Mouse (Mus musculus): ENCODE measurements around the gene Lrrk2. TPM values are rescaled to one million over a fixed set of nuclear protein-coding genes. Genes with fewer than 3 reads are reported as not detected.

The Lrrk2 gene
- polyA plus RNA-seq, 1 experiment from 2014 or later: 2.0 TPM

- Histone ChIP-seq H3K27ac (no peak overlapping the region), H3K4me1 (peaks cover 5% of the 10 kb centered on the region), H3K36me3 (no peaks in the 10 kb centered on the region), H3K9me3 (replicated peaks) (no peaks in the 10 kb centered on the region), H3K27me3 (ENCODE audit: low read depth, poor library complexity, severe bottlenecking) (no peaks in the 10 kb centered on the region), H3K4me3 (no peak overlapping the region)
- DNase-seq (ENCODE audit: low spot score): no peak
- WGBS: 56% methylated on average over 1 of the region's 1 CpGs
These were observed 27.9 kb downstream of the Lrrk2 start for GRCm38 (mm10) chr15:91700841-91701240.

- 63% methylated on average over 8 of the region's 8 CpGs for WGBS
- DNase-seq (ENCODE audit: low spot score): no peak
- H3K4me3 ChIP-seq: no peak overlapping the region
- peak overlapping the region; percentile 30; the same call in 1 of the 2 replicates for H3K27ac ChIP-seq
- no peaks in the 10 kb centered on the region for H3K9me3 ChIP-seq (replicated peaks)
- no peaks in the 10 kb centered on the region for H3K36me3 ChIP-seq
- H3K27me3 ChIP-seq (ENCODE audit: low read depth, poor library complexity, severe bottlenecking): no peaks in the 10 kb centered on the region
- peaks cover 5% of the 10 kb centered on the region for H3K4me1 ChIP-seq
These were observed 30.2 kb downstream of the Lrrk2 start for GRCm38 (mm10) chr15:91702991-91703715.

- Histone ChIP-seq H3K36me3 (no peaks in the 10 kb centered on the region), H3K9me3 (replicated peaks) (no peaks in the 10 kb centered on the region), H3K4me1 (peaks cover 5% of the 10 kb centered on the region), H3K27ac (no peak overlapping the region), H3K4me3 (no peak overlapping the region), H3K27me3 (ENCODE audit: low read depth, poor library complexity, severe bottlenecking) (peaks cover under 1% of the 10 kb centered on the region; the same call in 1 of the 2 replicates)
- DNase-seq (ENCODE audit: low spot score): no peak
- WGBS: 94% methylated on average over 7 of the region's 7 CpGs
These were observed 31.1 kb downstream of the Lrrk2 start for GRCm38 (mm10) chr15:91704091-91704490.

- peaks cover 10% of the 10 kb centered on the region; the same call in 1 of the 2 replicates for H3K27me3 ChIP-seq (ENCODE audit: low read depth, poor library complexity, severe bottlenecking)
- no peaks in the 10 kb centered on the region for H3K9me3 ChIP-seq (replicated peaks)
- no peaks in the 10 kb centered on the region for H3K4me1 ChIP-seq
- 30% methylated on average over 29 of the region's 29 CpGs for WGBS
- DNase-seq (ENCODE audit: low spot score): no peak
- H3K27ac ChIP-seq: no peak overlapping the region
- H3K36me3 ChIP-seq: no peaks in the 10 kb centered on the region
- H3K4me3 ChIP-seq: peak overlapping the region; percentile 35
These were observed 36.5 kb downstream of the Lrrk2 start for GRCm38 (mm10) chr15:91709207-91710130.

DNA sequence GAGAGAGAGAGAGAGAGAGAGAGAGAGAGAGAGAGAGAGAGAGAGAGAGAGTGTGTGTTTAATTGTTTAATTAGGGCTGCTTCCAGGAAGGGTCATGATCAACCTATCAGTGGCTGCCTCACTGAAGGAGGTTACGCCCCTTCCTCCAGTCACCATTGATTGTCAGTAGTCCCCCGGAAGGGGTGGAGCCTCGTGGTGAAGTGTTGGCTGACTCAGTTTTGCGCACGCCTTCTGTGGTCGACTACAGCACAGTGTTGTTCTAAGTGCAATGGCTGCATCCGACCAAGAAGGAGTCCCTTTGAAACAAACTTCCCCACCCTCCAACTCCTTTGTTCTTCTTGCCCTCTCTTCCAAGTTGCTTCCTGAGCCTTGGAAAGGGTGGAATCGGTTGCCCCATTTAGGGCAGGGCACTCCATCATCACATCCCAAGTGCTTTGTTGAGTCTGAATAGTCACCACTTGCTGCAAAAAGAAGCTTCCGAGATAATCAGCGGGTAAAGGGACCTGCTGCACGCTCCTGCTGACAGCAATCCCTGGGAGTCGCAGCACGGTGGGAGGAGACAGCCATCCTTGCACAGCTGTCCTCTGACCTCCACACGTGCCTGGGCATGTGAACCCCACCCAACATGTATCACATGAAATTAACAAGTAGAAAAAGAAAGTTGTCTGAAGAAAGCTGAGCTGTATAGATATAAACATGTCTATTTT is 62.4 kb downstream of the Lrrk2 start:
- no peak for DNase-seq (ENCODE audit: low spot score)
- no peaks in the 10 kb centered on the region for H3K9me3 ChIP-seq (replicated peaks)
- H3K36me3 ChIP-seq: no peaks in the 10 kb centered on the region
- H3K27ac ChIP-seq: no peak overlapping the region
- no peaks in the 10 kb centered on the region for H3K27me3 ChIP-seq (ENCODE audit: low read depth, poor library complexity, severe bottlenecking)
- H3K4me3 ChIP-seq: no peak overlapping the region
- 87% methylated on average over 14 of the region's 14 CpGs for WGBS
- H3K4me1 ChIP-seq: no peaks in the 10 kb centered on the region

GRCm38 (mm10) chr15:91736791-91737533 is 64.0 kb downstream of the Lrrk2 start:
- no peak overlapping the region for H3K4me3 ChIP-seq
- 46% methylated on average over 15 of the region's 15 CpGs for WGBS
- H3K36me3 ChIP-seq: no peaks in the 10 kb centered on the region
- DNase-seq (ENCODE audit: low spot score): peak; percentile 71
- no peaks in the 10 kb centered on the region for H3K27me3 ChIP-seq (ENCODE audit: low read depth, poor library complexity, severe bottlenecking)
- no peaks in the 10 kb centered on the region for H3K4me1 ChIP-seq
- no peaks in the 10 kb centered on the region for H3K9me3 ChIP-seq (replicated peaks)
- H3K27ac ChIP-seq: no peak overlapping the region

DNA sequence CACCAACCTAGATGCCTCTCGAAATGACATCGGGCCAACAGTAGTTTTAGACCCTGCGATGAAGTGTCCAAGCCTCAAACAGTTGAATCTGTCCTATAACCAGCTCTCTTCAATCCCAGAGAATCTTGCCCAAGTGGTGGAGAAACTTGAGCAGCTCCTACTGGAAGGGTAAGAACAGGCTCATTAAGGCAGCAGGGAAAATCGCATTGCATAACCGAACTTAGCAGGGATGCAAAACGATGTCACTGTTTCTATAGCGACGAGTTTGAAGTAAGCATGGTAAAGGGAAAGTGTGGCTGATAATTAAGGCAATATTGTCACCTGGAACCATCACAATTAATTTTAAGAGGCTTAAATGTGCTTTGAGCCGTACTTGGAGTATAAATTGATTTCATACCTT is 65.8 kb downstream of the Lrrk2 start:
- Histone ChIP-seq H3K4me1 (no peaks in the 10 kb centered on the region), H3K9me3 (replicated peaks) (no peaks in the 10 kb centered on the region), H3K27me3 (ENCODE audit: low read depth, poor library complexity, severe bottlenecking) (no peaks in the 10 kb centered on the region), H3K36me3 (no peaks in the 10 kb centered on the region), H3K4me3 (no peak overlapping the region), H3K27ac (no peak overlapping the region)
- 86% methylated on average over 9 of the region's 9 CpGs for WGBS
- no peak for DNase-seq (ENCODE audit: low spot score)

- no peaks in the 10 kb centered on the region for H3K4me1 ChIP-seq
- H3K9me3 ChIP-seq (replicated peaks): no peaks in the 10 kb centered on the region
- H3K27me3 ChIP-seq (ENCODE audit: low read depth, poor library complexity, severe bottlenecking): no peaks in the 10 kb centered on the region
- H3K36me3 ChIP-seq: no peaks in the 10 kb centered on the region
- WGBS: 96% methylated on average over 4 of the region's 4 CpGs
- H3K4me3 ChIP-seq: no peak overlapping the region
- H3K27ac ChIP-seq: no peak overlapping the region
- DNase-seq (ENCODE audit: low spot score): no peak
These were observed 72.5 kb downstream of the Lrrk2 start for GRCm38 (mm10) chr15:91745501-91745900.

DNA sequence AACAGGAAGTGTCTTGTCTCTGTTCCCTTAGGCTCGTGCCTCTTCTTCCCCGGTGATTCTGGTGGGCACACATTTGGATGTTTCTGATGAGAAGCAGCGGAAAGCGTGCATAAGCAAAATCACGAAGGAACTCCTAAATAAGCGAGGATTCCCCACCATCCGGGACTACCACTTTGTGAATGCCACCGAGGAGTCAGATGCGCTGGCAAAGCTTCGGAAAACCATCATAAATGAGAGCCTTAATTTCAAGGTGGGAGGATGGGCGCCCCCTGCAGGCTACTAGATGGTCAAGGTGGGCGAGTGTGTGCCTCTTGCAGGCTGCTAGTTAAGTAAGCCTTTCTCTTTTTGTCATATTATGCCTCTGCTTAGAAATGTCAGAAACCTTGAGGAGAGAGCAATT is 79.1 kb downstream of the Lrrk2 start:
- peak; percentile 51 for DNase-seq (ENCODE audit: low spot score)
- Histone ChIP-seq H3K9me3 (replicated peaks) (no peaks in the 10 kb centered on the region), H3K4me1 (peaks cover 14% of the 10 kb centered on the region), H3K27ac (no peak overlapping the region), H3K27me3 (ENCODE audit: low read depth, poor library complexity, severe bottlenecking) (no peaks in the 10 kb centered on the region), H3K4me3 (no peak overlapping the region), H3K36me3 (no peaks in the 10 kb centered on the region)
- 62% methylated on average over 12 of the region's 12 CpGs for WGBS

GRCm38 (mm10) chr15:91753378-91754080 is 80.6 kb downstream of the Lrrk2 start:
- Histone ChIP-seq H3K4me3 (no peak overlapping the region), H3K4me1 (peaks cover 14% of the 10 kb centered on the region), H3K27me3 (ENCODE audit: low read depth, poor library complexity, severe bottlenecking) (no peaks in the 10 kb centered on the region), H3K27ac (no peak overlapping the region), H3K9me3 (replicated peaks) (no peaks in the 10 kb centered on the region), H3K36me3 (no peaks in the 10 kb centered on the region)
- WGBS: 84% methylated on average over 14 of the region's 14 CpGs
- no peak for DNase-seq (ENCODE audit: low spot score)

- Histone ChIP-seq H3K36me3 (no peaks in the 10 kb centered on the region), H3K4me3 (no peak overlapping the region), H3K4me1 (peaks cover 14% of the 10 kb centered on the region), H3K9me3 (replicated peaks) (no peaks in the 10 kb centered on the region), H3K27me3 (ENCODE audit: low read depth, poor library complexity, severe bottlenecking) (no peaks in the 10 kb centered on the region), H3K27ac (no peak overlapping the region)
- peak; percentile 70 for DNase-seq (ENCODE audit: low spot score)
- 23% methylated on average over 3 of the region's 3 CpGs for WGBS
These were observed 81.6 kb downstream of the Lrrk2 start for GRCm38 (mm10) chr15:91754546-91754945.

- Histone ChIP-seq H3K36me3 (no peaks in the 10 kb centered on the region), H3K27ac (no peak overlapping the region), H3K9me3 (replicated peaks) (no peaks in the 10 kb centered on the region), H3K4me3 (no peak overlapping the region), H3K4me1 (peaks cover 14% of the 10 kb centered on the region), H3K27me3 (ENCODE audit: low read depth, poor library complexity, severe bottlenecking) (no peaks in the 10 kb centered on the region)
- WGBS: 49% methylated on average over 16 of the region's 16 CpGs
- peak; percentile 41 for DNase-seq (ENCODE audit: low spot score)
These were observed 82.8 kb downstream of the Lrrk2 start for GRCm38 (mm10) chr15:91755756-91756155.
